Comparison of ENCODE assay signal across 10 mouse cellular contexts in genomic region chr7:141643160-141643559, GRCm38 (mm10). TPM values are rescaled to one million over a fixed set of nuclear protein-coding genes. Genes with fewer than 3 reads are reported as not detected.
DNase-seq lines count a peak whose midpoint lies in the region; ATAC-seq and TF ChIP-seq lines count a peak whose summit lies in the region.
"Had no signal": no experiment of that assay in that cellular context is flagged by ENCODE, and none has a peak within 500 bp of the region (broad histone marks: within the 10 kb centered on the region; RNA-seq: fewer than 3 reads in every experiment).

No protein-coding gene starts in this region.

- no peak for TF ChIP-seq POLR2A in CH12.LX (IDR thresholded peaks at IDR 0.05; ENCODE audit: low read depth, low read length)

- no peaks in the 10 kb centered on the region for H3K9me3 ChIP-seq in hindbrain, postnatal 0 days (ENCODE audit: low read length)
- no peaks in the 10 kb centered on the region for H3K9me3 ChIP-seq in hindbrain, embryonic 14.5 days (ENCODE audit: control insufficient read depth, low read length)
- no peaks in the 10 kb centered on the region for H3K9me3 ChIP-seq in CH12.LX (replicated peaks; ENCODE audit: low read length)
- no peaks in the 10 kb centered on the region for H3K9me3 ChIP-seq in forebrain, embryonic 13.5 days (replicated peaks)

- H3K4me3 ChIP-seq in hindbrain, postnatal 0 days (ENCODE audit: low read length), result no peak overlapping the region
- no peak overlapping the region for H3K4me3 ChIP-seq in hindbrain, embryonic 14.5 days (replicated peaks; ENCODE audit: low read length)
- no peak overlapping the region for H3K4me3 ChIP-seq in CH12.LX (replicated peaks in 1 of 3; ENCODE audit: low read depth in 2 of 3, low read length in 2 of 3, poor library complexity in 1 of 3)
- H3K4me3 ChIP-seq in forebrain, embryonic 13.5 days, result no peak overlapping the region

- in situ Hi-C loops in CH12.LX (cut with MboI; ENCODE audit: low pct_ligation_motif_present, low pct_unique_long_range_greater_than_20kb, low sequenced_read_pairs), result no loop called here

- no peaks in the 10 kb centered on the region for H3K4me1 ChIP-seq in hindbrain, postnatal 0 days (ENCODE audit: insufficient read depth, low read length)
- H3K4me1 ChIP-seq in hindbrain, embryonic 14.5 days (replicated peaks; ENCODE audit: control insufficient read depth, insufficient read depth, low read length), result no peaks in the 10 kb centered on the region
- no peaks in the 10 kb centered on the region for H3K4me1 ChIP-seq in CH12.LX (ENCODE audit: control insufficient read depth in 1 of 2, insufficient read depth in 2 of 2)
- H3K4me1 ChIP-seq in forebrain, embryonic 13.5 days, result no peaks in the 10 kb centered on the region

- WGBS in hindbrain, postnatal 0 days, result 43% methylated on average over 3 of the region's 3 CpGs
- WGBS in hindbrain, embryonic 14.5 days, result 56% methylated on average over 3 of the region's 3 CpGs
- 54% methylated on average over 3 of the region's 3 CpGs for WGBS in forebrain, embryonic 13.5 days

- no peak for ATAC-seq in hindbrain, postnatal 0 days
- no peak for ATAC-seq in hindbrain, embryonic 14.5 days (ENCODE audit: low FRiP score)
- no peak for ATAC-seq in inflammation-experienced regulatory T-cells, adult 6 months
- no peak for ATAC-seq in forebrain, embryonic 13.5 days

- H3K79me2 ChIP-seq in CH12.LX (replicated peaks; ENCODE audit: control insufficient read depth, extremely low read depth, insufficient read depth, poor library complexity, severe bottlenecking), result no peaks in the 10 kb centered on the region

- no peak overlapping the region for H3K27ac ChIP-seq in hindbrain, postnatal 0 days
- H3K27ac ChIP-seq in hindbrain, embryonic 14.5 days, result no peak overlapping the region
- no peak overlapping the region for H3K27ac ChIP-seq in CH12.LX (ENCODE audit: insufficient read depth, low read depth)
- no peak overlapping the region for H3K27ac ChIP-seq in forebrain, embryonic 13.5 days

- no peaks in the 10 kb centered on the region for H3K36me3 ChIP-seq in hindbrain, postnatal 0 days (ENCODE audit: insufficient read depth, low read length)
- H3K36me3 ChIP-seq in hindbrain, embryonic 14.5 days (replicated peaks; ENCODE audit: control insufficient read depth, insufficient read depth), result no peaks in the 10 kb centered on the region
- no peaks in the 10 kb centered on the region for H3K36me3 ChIP-seq in CH12.LX (replicated peaks in 1 of 2; ENCODE audit: control insufficient read depth in 1 of 2, insufficient read depth in 1 of 2, low read length in 1 of 2)
- no peaks in the 10 kb centered on the region for H3K36me3 ChIP-seq in forebrain, embryonic 13.5 days (ENCODE audit: poor library complexity, severe bottlenecking)

- no peaks in the 10 kb centered on the region for H3K27me3 ChIP-seq in hindbrain, postnatal 0 days (ENCODE audit: insufficient read depth, low read length)
- no peaks in the 10 kb centered on the region for H3K27me3 ChIP-seq in hindbrain, embryonic 14.5 days (ENCODE audit: control insufficient read depth, insufficient read depth, low read length)
- peaks cover 51% of the 10 kb centered on the region for H3K27me3 ChIP-seq in CH12.LX (replicated peaks)
- H3K27me3 ChIP-seq in forebrain, embryonic 13.5 days, result no peaks in the 10 kb centered on the region

- peak; percentile 22 for DNase-seq in hindbrain, postnatal 0 days (ENCODE audit: low spot score)
- DNase-seq in hindbrain, embryonic 14.5 days (ENCODE audit: low spot score), result no peak
- DNase-seq in CH12.LX (ENCODE audit: extremely low read depth), result peak; percentile 39
- DNase-seq in brain, adult 2 months (ENCODE audit: low read depth, low spot score), result peak; percentile 36
- peak; percentile 41 for DNase-seq in lung, postnatal 14 days
- DNase-seq in urinary bladder, postnatal 4 days (ENCODE audit: low spot score in 2 of 2), result no peak

- no peak overlapping the region for H3K9ac ChIP-seq in hindbrain, postnatal 0 days (replicated peaks; ENCODE audit: low read length)
- no peak overlapping the region for H3K9ac ChIP-seq in hindbrain, embryonic 14.5 days
- no peak overlapping the region for H3K9ac ChIP-seq in CH12.LX (ENCODE audit: insufficient read depth, low read depth)
- no peak overlapping the region for H3K9ac ChIP-seq in forebrain, embryonic 13.5 days

- peak; percentile 60 for TF ChIP-seq RAD21 in CH12.LX (IDR thresholded peaks at IDR 0.05; ENCODE audit: low read depth, low read length)

- dilution Hi-C loops in CH12.LX (cut with MboI; ENCODE audit: extremely low pct_ligation_motif_present, extremely low pct_unique_long_range_greater_than_20kb, low sequenced_read_pairs), result no loop called here

- peak; percentile 53 for TF ChIP-seq CTCF in hindbrain, postnatal 0 days (IDR thresholded peaks at IDR 0.05; ENCODE audit: low read depth)
- TF ChIP-seq CTCF in CH12.LX (conservative IDR thresholded peaks at IDR 0.05 in 1 of 2, IDR thresholded peaks at IDR 0.05 in 1 of 2; ENCODE audit: low read depth in 2 of 2, low read length in 2 of 2), result peak; percentile 51 to 71; a peak in 3 of 4 replicates

- no peak for TF ChIP-seq EP300 in CH12.LX (IDR thresholded peaks at IDR 0.05; ENCODE audit: low read length)

- H3K4me2 ChIP-seq in hindbrain, postnatal 0 days (ENCODE audit: low read depth, low read length), result no peak overlapping the region
- H3K4me2 ChIP-seq in hindbrain, embryonic 14.5 days (replicated peaks), result no peak overlapping the region
- H3K4me2 ChIP-seq in CH12.LX (ENCODE audit: insufficient read depth, low read depth, poor library complexity, severe bottlenecking), result no peak overlapping the region
- H3K4me2 ChIP-seq in forebrain, embryonic 13.5 days, result no peak overlapping the region

TF ChIP-seq in CH12.LX, 34 proteins besides CTCF, POLR2A, EP300 and RAD21:
- TF ChIP-seq SMC3 (IDR thresholded peaks at IDR 0.05; ENCODE audit: low read depth, low read length) (peak; percentile 51), CHD1 (IDR thresholded peaks at IDR 0.05; ENCODE audit: low read depth, low read length) (no peak)
TF ChIP-seq in CH12.LX: peak in this region for 1.

RNA-seq across cellular contexts. Expression of gene Muc6, which starts 12.0 kb away (rescaled TPM):
- not detected in 2 replicates for total RNA-seq in hindbrain, postnatal 0 days (2014; rRNA removed)
- 0.13 and 0.23 TPM in 2 replicates for polyA plus RNA-seq in hindbrain, postnatal 0 days (2015; fragmentation: Nextera tagmentation; extraction: Ambion mirVana)
- 0.18 and 0.33 TPM in 2 replicates for polyA plus RNA-seq in hindbrain, embryonic 14.5 days (2014; fragmentation: Nextera tagmentation; extraction: Ambion mirVana)
- total RNA-seq in CH12.LX (2012; rRNA removed) (under 0.01 TPM in 1 of 2 replicates, not detected in the other), CH12.LX (2014; rRNA removed) (not detected in 2 replicates)
- polyA plus RNA-seq in CH12.LX (2012; ENCODE audit: insufficient read length, low read depth), result 0.12 and 0.13 TPM in 2 replicates
- polyA plus RNA-seq in inflammation-experienced regulatory T-cells, adult 6 months (2017; shearing (Covaris generic)), result under 1 TPM; 0.31 to 0.64 (median 0.57) TPM
- polyA plus RNA-seq in forebrain, embryonic 13.5 days (2015; fragmentation: Nextera tagmentation; extraction: Ambion mirVana), result 0.10 and 0.25 TPM in 2 replicates
- total RNA-seq: layer of hippocampus, postnatal 10 days; neutrophil, adult 5-6 weeks had no signal

RNA-seq across cellular contexts. Expression of gene Muc2, which starts 47.0 kb away (rescaled TPM):
- 0.83 and 1.3 TPM in 2 replicates for total RNA-seq in hindbrain, postnatal 0 days (2014; rRNA removed)
- 0.20 and 0.91 TPM in 2 replicates for polyA plus RNA-seq in hindbrain, postnatal 0 days (2015; fragmentation: Nextera tagmentation; extraction: Ambion mirVana)
- 0.36 and 0.72 TPM in 2 replicates for polyA plus RNA-seq in hindbrain, embryonic 14.5 days (2014; fragmentation: Nextera tagmentation; extraction: Ambion mirVana)
- not detected in 2 replicates for total RNA-seq in CH12.LX (2012; rRNA removed)
- total RNA-seq in CH12.LX (2014; rRNA removed), result not detected in 2 replicates
- polyA plus RNA-seq in CH12.LX (2012; ENCODE audit: insufficient read length, low read depth), result not detected in 2 replicates
- not detected for polyA plus RNA-seq in inflammation-experienced regulatory T-cells, adult 6 months (2017; shearing (Covaris generic))
- polyA plus RNA-seq in forebrain, embryonic 13.5 days (2015; fragmentation: Nextera tagmentation; extraction: Ambion mirVana), result 0.11 and 0.21 TPM in 2 replicates
- total RNA-seq: neutrophil, adult 5-6 weeks had no signal

Comparison
In these comparisons a context has a peak if more than half of its experiments do, and no peak if none do; other contexts are left out.
1. DNase-seq: peak in hindbrain, postnatal 0 days (single experiment), CH12.LX (single experiment), brain, adult 2 months (single experiment) and lung, postnatal 14 days (single experiment); none in hindbrain, embryonic 14.5 days (single experiment) and urinary bladder, postnatal 4 days (0 of 2).